Mouse (Mus musculus): ENCODE data around the gene Tns4. TPM values are rescaled to one million over a fixed set of nuclear protein-coding genes. Genes with fewer than 3 reads are reported as not detected.

Tns4 gene
- polyA plus RNA-seq, 1 experiment from 2014 or later: 0.67 TPM

- Histone ChIP-seq H3K4me3 (ENCODE audit: low read depth, low read length) (peak overlapping the region; percentile 76), H3K4me1 (ENCODE audit: control insufficient read depth, insufficient read depth, low read length) (peaks cover 10% of the 10 kb centered on the region), H3K9ac (ENCODE audit: low read length) (peak overlapping the region; percentile 88), H3K9me3 (ENCODE audit: control insufficient read depth, low read length) (no peaks in the 10 kb centered on the region), H3K27ac (ENCODE audit: low read depth, low read length) (no peak overlapping the region), H3K4me2 (peak overlapping the region; percentile 59), H3K27me3 (ENCODE audit: control insufficient read depth, insufficient read depth, low read length) (no peaks in the 10 kb centered on the region), H3K36me3 (ENCODE audit: control insufficient read depth, insufficient read depth, low read length) (peaks cover 25% of the 10 kb centered on the region)
- ATAC-seq (ENCODE audit: low FRiP score) (no peak), DNase-seq (ENCODE audit: low spot score, missing footprints) (peak; percentile 91)
- WGBS: 12% methylated on average over 4 of the region's 4 CpGs
Observed at GRCm38 (mm10) chr11:99023094-99023493, 66.0 kb downstream of the Tns4 start.

DNA sequence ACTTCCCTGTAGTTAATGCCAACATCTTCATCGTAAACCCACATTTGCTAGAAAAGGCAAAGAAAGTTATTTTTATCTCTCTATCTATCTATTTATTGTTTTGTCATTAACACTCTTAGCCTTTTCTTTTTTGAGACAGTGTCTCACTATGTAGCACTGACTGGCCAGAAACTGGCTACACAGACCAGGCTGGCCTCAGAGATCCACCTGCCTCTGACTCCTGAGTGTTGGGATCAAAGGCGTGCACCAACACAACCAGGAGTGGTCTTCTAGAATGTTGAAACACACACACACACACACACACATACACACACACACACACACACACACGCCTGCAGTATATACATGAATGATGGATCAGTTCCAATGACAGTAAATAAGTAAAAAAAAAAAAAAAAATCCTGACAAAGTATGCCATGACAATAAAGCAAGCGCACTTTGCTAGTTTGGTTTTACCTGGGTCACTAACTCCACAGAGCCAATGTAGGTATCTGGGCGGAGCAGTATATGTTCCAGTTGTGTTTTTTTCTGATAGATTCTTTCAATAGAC lies 66.6 kb downstream of the Tns4 start:
- Histone ChIP-seq H3K27ac (ENCODE audit: low read depth, low read length) (no peak overlapping the region), H3K27me3 (ENCODE audit: control insufficient read depth, insufficient read depth, low read length) (no peaks in the 10 kb centered on the region), H3K36me3 (ENCODE audit: control insufficient read depth, insufficient read depth, low read length) (peaks cover 31% of the 10 kb centered on the region), H3K4me3 (ENCODE audit: low read depth, low read length) (peak overlapping the region; percentile 76), H3K4me1 (ENCODE audit: control insufficient read depth, insufficient read depth, low read length) (peaks cover 10% of the 10 kb centered on the region), H3K9ac (ENCODE audit: low read length) (peak overlapping the region; percentile 88), H3K9me3 (ENCODE audit: control insufficient read depth, low read length) (no peaks in the 10 kb centered on the region), H3K4me2 (peak overlapping the region; percentile 59)
- ATAC-seq (ENCODE audit: low FRiP score) (no peak), DNase-seq (ENCODE audit: low spot score, missing footprints) (no peak)
- 84% methylated on average over 5 of the region's 5 CpGs for WGBS

- Histone ChIP-seq H3K36me3 (ENCODE audit: control insufficient read depth, insufficient read depth, low read length) (peaks cover 39% of the 10 kb centered on the region), H3K9ac (ENCODE audit: low read length) (no peak overlapping the region), H3K4me3 (ENCODE audit: low read depth, low read length) (no peak overlapping the region), H3K9me3 (ENCODE audit: control insufficient read depth, low read length) (no peaks in the 10 kb centered on the region), H3K27ac (ENCODE audit: low read depth, low read length) (no peak overlapping the region), H3K27me3 (ENCODE audit: control insufficient read depth, insufficient read depth, low read length) (no peaks in the 10 kb centered on the region), H3K4me2 (no peak overlapping the region), H3K4me1 (ENCODE audit: control insufficient read depth, insufficient read depth, low read length) (peaks cover 10% of the 10 kb centered on the region)
- ATAC-seq (ENCODE audit: low FRiP score) (no peak), DNase-seq (ENCODE audit: low spot score, missing footprints) (no peak)
- WGBS: 96% methylated on average over 6 of the region's 6 CpGs
Observed at GRCm38 (mm10) chr11:99019844-99020243, 69.3 kb downstream of the Tns4 start.

Other genes starting within 250 kb of the Tns4 start
- 4.4 and 5.9 TPM in 2 replicates for gene Wipf2, start 225.7 kb downstream of the Tns4 start, polyA plus RNA-seq (2014; fragmentation: Nextera tagmentation; extraction: Ambion mirVana)
- gene Cdc6, start 181.5 kb downstream of the Tns4 start, polyA plus RNA-seq (2014; fragmentation: Nextera tagmentation; extraction: Ambion mirVana): 44.3 and 45.0 TPM in 2 replicates
- gene Rara, start 161.5 kb downstream of the Tns4 start, polyA plus RNA-seq (2014; fragmentation: Nextera tagmentation; extraction: Ambion mirVana): 13.2 and 14.8 TPM in 2 replicates
- gene Gjd3, start 106.3 kb downstream of the Tns4 start, polyA plus RNA-seq (2014; fragmentation: Nextera tagmentation; extraction: Ambion mirVana): not detected in 2 replicates
- gene Top2a, start 65.1 kb downstream of the Tns4 start, polyA plus RNA-seq (2014; fragmentation: Nextera tagmentation; extraction: Ambion mirVana): 431 and 436 TPM in 2 replicates
- 207 and 209 TPM in 2 replicates for gene Igfbp4, start 48.1 kb downstream of the Tns4 start, polyA plus RNA-seq (2014; fragmentation: Nextera tagmentation; extraction: Ambion mirVana)
- gene Ccr7, start 65.8 kb upstream of the Tns4 start, polyA plus RNA-seq (2014; fragmentation: Nextera tagmentation; extraction: Ambion mirVana): 0.41 TPM in 1 of 2 replicates, not detected in the other
- gene Smarce1, start 141.7 kb upstream of the Tns4 start, polyA plus RNA-seq (2014; fragmentation: Nextera tagmentation; extraction: Ambion mirVana): 184 and 194 TPM in 2 replicates
- 0.40 and 0.68 TPM in 2 replicates for gene Krt222, start 154.8 kb upstream of the Tns4 start, polyA plus RNA-seq (2014; fragmentation: Nextera tagmentation; extraction: Ambion mirVana)
- gene Krt24, start 196.0 kb upstream of the Tns4 start, polyA plus RNA-seq (2014; fragmentation: Nextera tagmentation; extraction: Ambion mirVana): not detected in 2 replicates
- gene Krt25, start 233.6 kb upstream of the Tns4 start, polyA plus RNA-seq (2014; fragmentation: Nextera tagmentation; extraction: Ambion mirVana): not detected in 2 replicates
- 0.68 and 0.94 TPM in 2 replicates for gene Krt26, start 248.7 kb upstream of the Tns4 start, polyA plus RNA-seq (2014; fragmentation: Nextera tagmentation; extraction: Ambion mirVana)

Measured in midbrain, embryonic 11.5 days (tissue).